Mouse (Mus musculus): ENCODE results near the gene Fam168a.

The Fam168a gene

GRCm38 (mm10) chr7:100770669-100771341 is 64.4 kb downstream of the Fam168a start:
- intact Hi-C loops (cut with DNase I): no loop called here

GRCm38 (mm10) chr7:100774189-100774588 is 67.8 kb downstream of the Fam168a start:
- intact Hi-C loops (cut with DNase I): no loop called here

GRCm38 (mm10) chr7:100775810-100776209 is 69.4 kb downstream of the Fam168a start:
- intact Hi-C loops (cut with DNase I): no loop called here

GRCm38 (mm10) chr7:100780192-100780591 is 73.8 kb downstream of the Fam168a start:
- intact Hi-C loops (cut with DNase I): no loop called here

DNA sequence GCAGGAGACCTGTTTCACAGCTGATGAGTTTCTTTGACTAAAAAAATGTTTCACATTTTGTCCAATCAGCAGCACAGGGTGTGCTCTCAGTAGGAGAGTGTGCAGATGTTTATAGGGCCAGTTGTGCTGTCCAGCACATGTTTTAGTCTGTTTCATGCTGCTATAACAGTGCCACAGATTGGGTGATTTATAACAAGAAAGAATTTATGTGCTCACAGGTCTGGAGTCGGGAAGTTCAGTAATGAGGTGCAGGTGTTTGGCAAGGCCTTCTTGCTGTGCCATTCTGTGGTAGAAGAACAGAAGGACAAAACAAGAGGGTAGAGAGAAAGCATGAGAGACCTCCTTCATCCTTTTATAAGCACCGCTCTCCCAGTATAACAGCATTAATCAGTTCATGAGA is 78.2 kb downstream of the Fam168a start:
- intact Hi-C loops (cut with DNase I): no loop called here

DNA sequence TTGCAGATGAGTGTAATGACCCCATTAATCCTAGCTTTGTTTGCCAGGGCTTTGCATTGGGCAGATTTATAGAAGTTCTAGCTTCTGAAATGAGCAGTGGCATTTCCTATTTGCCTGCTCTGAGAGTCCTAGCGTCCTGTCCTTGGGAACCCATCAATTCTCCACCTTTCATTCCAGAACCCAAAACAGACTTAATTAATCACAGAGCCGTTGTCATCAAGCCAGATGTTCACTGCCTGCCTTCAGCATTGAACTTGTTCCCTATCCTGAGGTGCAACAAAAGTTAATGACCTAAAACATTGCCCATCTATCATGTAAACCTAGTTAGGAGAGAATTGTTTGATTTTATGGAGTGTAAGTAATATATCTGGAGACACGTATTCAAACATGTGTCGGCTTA is 79.0 kb downstream of the Fam168a start:
- intact Hi-C loops (cut with DNase I): no loop called here

DNA sequence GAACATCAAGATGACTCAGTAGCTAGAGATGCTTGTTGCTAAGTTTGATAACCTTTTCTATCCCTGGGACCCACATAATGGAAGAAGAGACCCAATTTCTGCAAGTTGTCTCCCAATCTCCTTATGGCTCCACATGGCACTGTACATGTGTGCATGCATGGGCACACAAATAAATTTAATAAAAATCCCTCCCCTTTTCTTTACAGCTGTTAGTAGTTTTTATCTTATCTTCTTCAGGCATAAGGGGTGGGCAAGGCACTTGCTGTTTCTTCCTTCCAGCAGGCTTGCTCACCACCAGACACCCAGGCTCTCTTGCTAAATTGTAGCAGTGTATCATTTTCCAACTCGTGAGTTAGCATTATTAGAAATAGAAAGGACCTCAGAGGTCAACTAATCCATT is 79.6 kb downstream of the Fam168a start:
- intact Hi-C loops (cut with DNase I): no loop called here

DNA sequence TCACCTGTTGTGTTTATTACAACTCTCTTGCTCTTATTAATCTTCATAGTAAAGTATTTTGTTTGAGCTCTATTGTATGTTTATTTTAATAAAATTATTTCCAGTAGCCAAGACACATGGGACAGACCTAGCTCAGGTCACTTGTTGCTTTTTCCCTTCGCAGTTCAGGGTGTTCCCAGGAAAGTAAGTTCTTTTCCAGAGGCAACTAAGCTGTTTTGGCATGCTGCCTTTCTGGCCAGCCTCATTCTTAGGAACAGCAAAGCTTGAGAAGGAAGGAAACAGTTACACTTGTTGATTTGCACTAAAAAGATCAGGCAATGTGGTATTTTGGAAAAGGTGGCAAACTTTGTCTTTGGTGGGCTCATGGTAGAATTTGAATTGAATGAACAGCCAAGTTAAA is 81.9 kb downstream of the Fam168a start:
- intact Hi-C loops (cut with DNase I): no loop called here

- intact Hi-C loops (cut with DNase I): loop anchor here (2.0 kb wide), 1 partner anchor 114 kb away; no protein-coding TSS in a partner anchor
Measured at GRCm38 (mm10) chr7:100798810-100799209, 92.4 kb downstream of the Fam168a start.

DNA sequence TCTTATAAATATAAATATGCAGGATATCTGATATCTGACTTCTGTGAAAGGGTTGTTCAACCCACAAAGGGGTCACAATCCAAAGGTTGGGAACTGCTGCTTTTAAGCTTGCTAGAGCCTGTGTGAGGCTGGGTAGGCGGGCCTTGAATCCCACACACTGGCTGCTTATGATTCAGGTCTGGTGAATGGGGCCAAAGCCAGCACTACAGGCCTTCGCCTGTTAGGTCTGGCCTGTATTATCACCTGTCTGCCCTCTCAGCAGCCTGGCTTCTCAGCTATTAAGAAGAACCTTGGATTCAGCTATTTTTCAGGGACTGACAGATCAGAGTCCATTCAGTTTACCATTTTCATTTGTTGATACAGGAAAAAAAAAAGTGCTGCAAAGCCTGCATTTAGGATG is 99.0 kb downstream of the Fam168a start:
- intact Hi-C loops (cut with DNase I): loop anchor here (10.0 kb wide), 1 partner anchor 291 kb away; the partner anchor contains the start of gene Dnajb13

DNA sequence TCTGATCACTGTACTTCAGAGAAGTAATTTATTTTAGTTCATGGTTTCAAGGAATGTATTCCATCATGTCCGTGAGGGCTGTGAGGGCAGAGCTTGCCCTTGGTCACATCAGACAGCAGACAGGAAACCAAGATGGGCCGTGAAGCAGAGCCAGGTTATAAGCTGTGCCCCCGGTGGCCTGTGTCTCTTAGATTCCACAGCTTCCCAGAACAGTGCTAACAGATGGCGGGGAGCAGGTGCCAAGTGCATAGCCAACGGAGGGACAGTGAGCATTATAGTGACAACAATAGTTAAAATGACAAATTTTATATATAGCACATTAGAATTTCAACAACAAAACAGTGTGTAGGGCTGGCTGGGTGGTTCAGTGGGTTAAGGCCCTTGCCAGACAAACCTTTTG is 105.5 kb downstream of the Fam168a start:
- intact Hi-C loops (cut with DNase I): no loop called here

GRCm38 (mm10) chr7:100812641-100813040 is 106.2 kb downstream of the Fam168a start:
- intact Hi-C loops (cut with DNase I): no loop called here

DNA sequence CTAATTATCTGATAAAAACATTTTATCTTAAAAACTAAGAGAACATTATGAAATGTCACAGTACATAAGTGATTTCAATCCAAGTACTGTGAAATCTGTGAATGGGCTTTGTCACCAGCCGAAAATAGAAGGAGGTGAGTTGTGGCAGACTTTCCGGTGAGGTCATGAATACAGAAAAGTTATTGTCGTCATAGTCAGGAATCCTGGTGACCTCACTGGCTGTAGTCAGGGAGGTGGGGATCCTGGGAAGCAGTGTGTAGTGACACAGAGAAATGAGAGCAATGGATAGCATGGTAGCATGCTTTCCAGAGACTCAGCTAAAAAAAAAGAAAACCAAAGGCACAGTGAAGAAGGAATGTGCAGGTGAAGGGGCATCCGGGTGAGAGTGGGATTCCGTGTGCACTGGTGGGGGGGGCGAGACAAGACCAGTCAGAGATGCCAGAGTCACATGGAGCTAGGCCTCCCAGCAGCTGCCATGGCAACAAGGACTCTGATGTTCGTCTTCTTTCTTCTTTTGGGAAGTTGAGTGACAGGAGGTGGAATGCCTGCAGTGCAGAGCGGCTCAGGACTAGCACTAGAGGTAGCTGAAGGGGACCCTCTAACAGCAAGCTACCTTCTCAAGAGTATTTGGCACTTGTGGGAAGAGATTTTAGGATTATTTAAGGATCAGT is 109.6 kb downstream of the Fam168a start:
- intact Hi-C loops (cut with DNase I): loop anchor here (5.0 kb wide), 1 partner anchor 244 kb away; no protein-coding TSS in a partner anchor

DNA sequence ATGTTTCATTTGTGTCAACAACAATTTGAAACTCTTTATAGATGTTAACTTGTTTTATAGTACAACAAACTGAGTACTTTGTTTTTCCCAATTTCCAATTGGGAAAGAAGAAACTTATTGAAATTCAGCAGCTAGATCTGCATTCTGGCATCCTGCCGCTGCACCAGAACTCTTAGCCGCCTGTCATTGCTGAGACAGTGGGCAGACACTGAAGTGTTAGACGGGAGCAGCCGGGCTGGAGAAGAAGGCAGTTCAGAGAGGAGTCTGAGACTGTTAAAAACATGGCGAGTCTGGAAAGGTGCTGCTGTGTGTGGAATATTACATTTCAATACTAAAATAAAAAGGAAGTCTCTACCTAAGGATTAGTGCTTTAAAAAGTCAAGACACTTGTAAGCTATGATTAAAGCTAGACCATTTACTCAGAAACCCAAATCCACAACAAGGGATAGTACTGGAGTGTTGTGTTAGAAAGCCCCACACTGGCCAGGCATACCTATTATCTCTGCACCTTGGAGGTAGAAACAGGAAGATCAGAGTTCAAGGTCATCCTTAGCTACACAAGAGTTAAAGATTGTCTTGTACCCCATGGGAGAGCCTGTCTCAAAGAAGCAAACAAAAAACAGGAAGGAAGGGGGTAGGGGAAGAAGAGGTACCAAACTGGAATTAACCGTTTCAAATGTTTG is 110.5 kb downstream of the Fam168a start:
- intact Hi-C loops (cut with DNase I): loop anchor here (5.0 kb wide), 1 partner anchor 245 kb away; no protein-coding TSS in a partner anchor

DNA sequence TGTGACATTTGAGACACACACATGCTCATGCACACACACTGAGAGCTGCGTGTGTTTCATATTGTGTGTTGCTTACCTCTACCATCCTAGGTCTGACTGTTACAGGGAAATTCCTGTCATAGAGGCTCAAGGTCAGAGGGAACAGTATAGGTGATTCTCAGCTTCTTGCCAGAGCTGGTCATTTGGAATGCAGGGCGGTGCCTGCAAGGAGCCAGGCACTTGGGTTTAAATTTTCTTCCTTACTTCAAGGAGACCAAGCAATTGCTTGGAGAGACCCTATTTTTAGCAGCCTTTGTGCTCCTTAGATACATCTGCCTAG is 111.0 kb downstream of the Fam168a start:
- intact Hi-C loops (cut with DNase I): loop anchor here (5.0 kb wide), 1 partner anchor 245 kb away; no protein-coding TSS in a partner anchor

- intact Hi-C loops (cut with DNase I): loop anchor here (5.0 kb wide), 1 partner anchor 246 kb away; no protein-coding TSS in a partner anchor
Measured at GRCm38 (mm10) chr7:100818401-100819064, 112.1 kb downstream of the Fam168a start.

GRCm38 (mm10) chr7:100824661-100825060 is 118.2 kb downstream of the Fam168a start:
- intact Hi-C loops (cut with DNase I): no loop called here

DNA sequence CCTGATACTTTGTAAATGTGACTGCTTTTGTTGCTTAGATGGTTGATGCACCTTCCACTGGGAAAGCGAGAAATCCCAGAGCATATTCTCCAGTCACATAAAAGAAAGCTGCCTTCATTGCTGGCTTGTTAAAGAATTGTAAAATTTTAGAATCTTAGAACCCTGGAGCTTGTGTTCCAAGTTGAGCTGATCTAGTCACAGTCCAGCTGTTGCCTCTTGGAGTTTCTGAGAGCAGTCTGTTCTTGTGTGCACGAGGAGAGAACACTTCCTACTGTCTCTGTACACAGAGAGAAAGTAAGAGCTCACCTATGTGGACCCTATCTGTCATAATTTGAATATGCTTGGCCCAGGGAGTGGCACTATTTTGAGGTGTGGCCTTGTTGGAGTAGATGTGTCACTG is 122.1 kb downstream of the Fam168a start:
- intact Hi-C loops (cut with DNase I): no loop called here

GRCm38 (mm10) chr7:100833859-100834258 is 127.4 kb downstream of the Fam168a start:
- intact Hi-C loops (cut with DNase I): no loop called here

DNA sequence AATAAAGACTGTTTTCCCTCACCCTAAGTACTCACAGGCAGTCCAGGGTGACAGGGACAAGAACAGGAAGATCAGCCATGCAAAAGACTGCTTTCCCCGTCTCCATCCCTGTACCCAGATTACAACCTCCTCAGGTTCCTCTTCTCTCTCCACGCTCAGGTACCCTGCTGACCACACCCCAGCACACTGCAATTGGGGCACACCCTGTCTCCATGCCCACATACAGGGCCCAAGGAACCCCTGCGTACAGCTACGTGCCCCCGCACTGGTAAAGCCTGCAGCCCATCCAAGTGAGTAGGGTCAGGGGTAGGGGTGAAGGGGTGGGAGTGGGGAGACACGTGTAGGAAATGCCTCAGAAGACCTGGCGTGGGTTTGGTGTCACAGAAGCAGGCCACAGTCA is 128.7 kb downstream of the Fam168a start:
- intact Hi-C loops (cut with DNase I): no loop called here

- intact Hi-C loops (cut with DNase I): no loop called here
Measured at GRCm38 (mm10) chr7:100835711-100836110, 129.3 kb downstream of the Fam168a start.

DNA sequence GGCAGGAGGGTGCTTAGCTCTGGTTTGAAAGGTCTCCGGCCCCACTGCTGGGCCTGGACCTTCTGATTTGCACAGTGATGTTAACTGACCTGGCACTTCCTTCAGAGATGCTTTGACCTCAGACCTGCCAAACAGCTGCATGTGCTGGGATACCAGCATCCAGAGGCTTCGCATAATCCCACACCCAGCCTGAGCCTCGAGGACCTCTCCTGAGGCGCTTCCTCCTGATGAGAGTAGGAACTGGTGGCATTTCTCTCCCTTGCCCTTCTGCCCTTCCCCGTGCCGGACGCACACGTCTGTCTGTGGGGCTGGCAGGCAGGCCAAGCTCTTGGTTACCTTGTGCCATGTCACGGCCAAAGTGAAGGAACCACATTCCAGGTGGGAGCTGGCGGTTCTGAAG is 130.2 kb downstream of the Fam168a start:
- intact Hi-C loops (cut with DNase I): no loop called here
